20 mouse cellular contexts compared by ENCODE assay signal in the genomic region with DNA sequence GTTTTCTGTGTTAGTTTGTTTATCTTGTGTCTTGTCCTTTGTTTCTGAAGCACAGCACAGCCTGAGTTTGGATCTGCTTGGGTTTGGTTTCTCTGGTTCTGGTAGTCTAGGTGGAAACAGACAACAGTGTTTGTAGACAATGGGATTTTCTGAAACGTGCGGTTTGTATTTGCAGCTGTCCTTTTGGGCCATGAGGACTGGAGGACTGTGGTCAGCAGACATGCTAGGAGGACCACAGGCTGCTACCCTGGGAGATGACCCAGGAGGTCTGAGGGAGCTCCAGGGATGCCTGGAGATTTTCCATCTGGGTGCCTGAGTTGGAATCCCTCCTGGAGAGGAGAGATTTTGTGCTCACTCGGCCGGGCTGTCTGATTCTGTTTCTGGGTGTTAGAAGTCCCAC. TPM values are rescaled to one million over a fixed set of nuclear protein-coding genes. Genes with fewer than 3 reads are reported as not detected.
"Had no signal": no experiment of that assay in that cellular context is flagged by ENCODE, and none has a peak within 500 bp of the region (broad histone marks: within the 10 kb centered on the region; RNA-seq: fewer than 3 reads in every experiment).

No protein-coding gene starts in this region.

- H3K4me3 ChIP-seq: limb, embryonic 12.5 days; liver, embryonic 13.5 days; midbrain, embryonic 12.5 days had no signal

- DNase-seq: kidney, adult 11 months; kidney, adult 9 months; kidney, postnatal 36 days; liver, embryonic 13.5 days; lung, adult 2 months; lung, postnatal 36 days; right cerebral cortex, postnatal 14 days; thymus, adult 18-20 months; thymus, postnatal 14 days had no signal

- H3K4me1 ChIP-seq: limb, embryonic 12.5 days; midbrain, embryonic 12.5 days had no signal

- H3K9me3 ChIP-seq: limb, embryonic 12.5 days; liver, embryonic 13.5 days; midbrain, embryonic 12.5 days had no signal

- H3K27ac ChIP-seq: kidney, postnatal 0 days; limb, embryonic 12.5 days; liver, embryonic 13.5 days; midbrain, embryonic 12.5 days had no signal

- H3K4me2 ChIP-seq: limb, embryonic 12.5 days; liver, embryonic 13.5 days; midbrain, embryonic 12.5 days had no signal

- ATAC-seq: lung, postnatal 0 days; midbrain, embryonic 16.5 days had no signal

- H3K9ac ChIP-seq: limb, embryonic 12.5 days; liver, embryonic 13.5 days; midbrain, embryonic 12.5 days had no signal

- H3K27me3 ChIP-seq: limb, embryonic 12.5 days; liver, embryonic 13.5 days; midbrain, embryonic 12.5 days had no signal

- H3K36me3 ChIP-seq: limb, embryonic 12.5 days; liver, embryonic 13.5 days; midbrain, embryonic 12.5 days had no signal

RNA-seq across cellular contexts. Expression of gene Lilr4b, which starts 46.2 kb away (rescaled TPM):
- total RNA-seq: layer of hippocampus, adult 18-20 months had no signal
- polyA plus RNA-seq: midbrain, embryonic 12.5 days; neural tube, embryonic 14.5 days had no signal

RNA-seq across cellular contexts. Expression of gene Gm49339, which starts 46.2 kb away (rescaled TPM):
- total RNA-seq: layer of hippocampus, adult 18-20 months; left cerebral cortex, postnatal 36 days; megakaryocyte-erythroid progenitor cell, adult 5-6 weeks had no signal
- polyA plus RNA-seq: intestine, embryonic 14.5 days; kidney, postnatal 0 days; limb, embryonic 12.5 days; midbrain, embryonic 12.5 days; midbrain, embryonic 16.5 days; neural tube, embryonic 14.5 days; stomach, embryonic 14.5 days had no signal
